Mouse (Mus musculus) embryo, embryonic 11.5 days (tissue): ENCODE results near the gene Tjp2.
"Not testable (repeated sequence)": the region's sequence is repeated elsewhere in the genome, so short reads cannot be mapped to it uniquely, and the experiment has no call there.

ENCODE experiments used
- DNase-seq: peaks from one replicate; pipeline ENCODE4 v3.0.0-alpha.2; 2012; ENCODE audit warnings: low read depth, low spot score

Tjp2 gene

GRCm38 (mm10) chr19:24123534-24124290, 101.1 kb downstream of the Tjp2 start:
- DNase-seq = no peak

- DNase-seq = no peak
Measured at GRCm38 (mm10) chr19:24123087-24123486, 101.7 kb downstream of the Tjp2 start.

GRCm38 (mm10) chr19:24122647-24123046, 102.2 kb downstream of the Tjp2 start:
- no peak for DNase-seq

GRCm38 (mm10) chr19:24120811-24121210, 104.0 kb downstream of the Tjp2 start:
- DNase-seq = no peak

- no peak for DNase-seq
Measured at GRCm38 (mm10) chr19:24118775-24119174, 106.1 kb downstream of the Tjp2 start.

- no peak for DNase-seq
Measured at GRCm38 (mm10) chr19:24111581-24111980, 113.2 kb downstream of the Tjp2 start.

GRCm38 (mm10) chr19:24107707-24108106, 117.1 kb downstream of the Tjp2 start:
- DNase-seq = no peak

GRCm38 (mm10) chr19:24103802-24104201, 121.0 kb downstream of the Tjp2 start:
- DNase-seq = no peak

GRCm38 (mm10) chr19:24102562-24103126, 122.2 kb downstream of the Tjp2 start:
- DNase-seq = no peak

- peak; percentile 11 for DNase-seq
Measured at GRCm38 (mm10) chr19:24101183-24101582, 123.6 kb downstream of the Tjp2 start.

GRCm38 (mm10) chr19:24098691-24099090, 126.1 kb downstream of the Tjp2 start:
- DNase-seq = no peak

GRCm38 (mm10) chr19:24097666-24098455, 127.0 kb downstream of the Tjp2 start:
- DNase-seq = no peak

- not testable (repeated sequence) for DNase-seq
Measured at GRCm38 (mm10) chr19:24092060-24092459, 132.8 kb downstream of the Tjp2 start.

- DNase-seq = no peak
Measured at GRCm38 (mm10) chr19:24090366-24090765, 134.5 kb downstream of the Tjp2 start.

- no peak for DNase-seq
Measured at GRCm38 (mm10) chr19:24085306-24085705, 139.5 kb downstream of the Tjp2 start.

GRCm38 (mm10) chr19:24080417-24081080, 144.3 kb downstream of the Tjp2 start:
- DNase-seq = no peak

- no peak for DNase-seq
Measured at GRCm38 (mm10) chr19:24077658-24078057, 147.2 kb downstream of the Tjp2 start.

- DNase-seq = no peak
Measured at GRCm38 (mm10) chr19:24076536-24076935, 148.3 kb downstream of the Tjp2 start.

GRCm38 (mm10) chr19:24075927-24076326, 148.9 kb downstream of the Tjp2 start:
- no peak for DNase-seq

GRCm38 (mm10) chr19:24073155-24073554, 151.7 kb downstream of the Tjp2 start:
- DNase-seq = no peak

- DNase-seq = no peak
Measured at GRCm38 (mm10) chr19:24064348-24064895, 160.4 kb downstream of the Tjp2 start.

GRCm38 (mm10) chr19:24063585-24063984, 161.2 kb downstream of the Tjp2 start:
- DNase-seq = no peak
